Mouse (Mus musculus): ENCODE data around the gene Magi1.

- TF ChIP-seq GATA1 (IDR thresholded peaks at IDR 0.05; ENCODE audit: borderline replicate concordance, low read length), result no peak
- no peak for TF ChIP-seq FLI1 (IDR thresholded peaks at IDR 0.05; ENCODE audit: low read length)
Observed at GRCm38 (mm10) chr6:94045180-94045579, 238.5 kb downstream of the Magi1 start.

Measured in megakaryocyte, embryonic 14.5 days (primary cell).